Mouse (Mus musculus): Measurements from ENCODE around the gene Olfr314. TPM values are rescaled to one million over a fixed set of nuclear protein-coding genes. Genes with fewer than 3 reads are reported as not detected.

Olfr314 gene
- not detected for total RNA-seq (2023)

GRCm38 (mm10) chr11:58782480-58783089 is at the start of gene Olfr314:
TSS of gene Olfr314 (plus strand) at chr11:58782952.

GRCm38 (mm10) chr11:58738792-58739262 is 43.9 kb upstream of the Olfr314 start, which contains the start of gene Olfr317:
TSS of gene Olfr317 (minus strand) at chr11:58739212.

GRCm38 (mm10) chr11:58752434-58752833 is 30.3 kb upstream of the Olfr314 start, which contains the start of gene Olfr316:
TSS of gene Olfr316 (plus strand) at chr11:58752734.

GRCm38 (mm10) chr11:58772888-58773287 is 9.9 kb upstream of the Olfr314 start, which contains the start of gene Olfr315:
TSS of gene Olfr315 (plus strand) at chr11:58773188.

GRCm38 (mm10) chr11:58801558-58802228 is 18.9 kb downstream of the Olfr314 start, which contains the start of gene Fam183b:
TSS of gene Fam183b (minus strand) at chr11:58801960.

GRCm38 (mm10) chr11:58814700-58815099 is 31.9 kb downstream of the Olfr314 start, which contains the start of gene Olfr313:
TSS of gene Olfr313 (plus strand) at chr11:58815000.

GRCm38 (mm10) chr11:58828937-58829336 is 46.2 kb downstream of the Olfr314 start, which contains the start of gene Olfr312:
TSS of gene Olfr312 (plus strand) at chr11:58829237.

Other genes starting within 250 kb of the Olfr314 start
- gene Olfr330, start 248.1 kb upstream of the Olfr314 start, total RNA-seq (2023): not detected
- not detected for gene Olfr329-ps, start 236.5 kb upstream of the Olfr314 start, total RNA-seq (2023)
- gene Olfr328, start 227.3 kb upstream of the Olfr314 start, total RNA-seq (2023): not detected
- not detected for gene Olfr224, start 212.4 kb upstream of the Olfr314 start, total RNA-seq (2023)
- gene Olfr325, start 205.2 kb upstream of the Olfr314 start, total RNA-seq (2023): not detected
- gene Olfr324, start 187.8 kb upstream of the Olfr314 start, total RNA-seq (2023): not detected
- not detected for gene 2210407C18Rik, start 166.9 kb upstream of the Olfr314 start, total RNA-seq (2023)
- gene Olfr323, start 152.5 kb upstream of the Olfr314 start, total RNA-seq (2023): not detected
- not detected for gene Trim58, start 142.5 kb upstream of the Olfr314 start, total RNA-seq (2023)
- not detected for gene Olfr322, start 124.2 kb upstream of the Olfr314 start, total RNA-seq (2023)
- not detected for gene Olfr320, start 101.9 kb upstream of the Olfr314 start, total RNA-seq (2023)
- gene Olfr319, start 83.8 kb upstream of the Olfr314 start, total RNA-seq (2023): not detected
- under 1 TPM; 0.67 to 0.86 TPM for gene Olfr318, start 58.9 kb upstream of the Olfr314 start, total RNA-seq (2023)
- gene Olfr317, start 43.7 kb upstream of the Olfr314 start, total RNA-seq (2023): not detected
- not detected for gene Olfr316, start 30.2 kb upstream of the Olfr314 start, total RNA-seq (2023)
- not detected for gene Olfr315, start 9.8 kb upstream of the Olfr314 start, total RNA-seq (2023)
- gene Fam183b, start 19.0 kb downstream of the Olfr314 start, total RNA-seq (2023): not detected
- gene Olfr313, start 32.0 kb downstream of the Olfr314 start, total RNA-seq (2023): not detected
- not detected for gene Olfr312, start 46.3 kb downstream of the Olfr314 start, total RNA-seq (2023)
- not detected for gene Olfr311, start 56.3 kb downstream of the Olfr314 start, total RNA-seq (2023)
- 10 to 100 TPM in 1 of 2 experiments, 1 to 10 TPM in 1; 5.7 to 14.9 TPM for gene Gm12258, start 64.2 kb downstream of the Olfr314 start, total RNA-seq (2023)
- gene 2810021J22Rik, start 84.3 kb downstream of the Olfr314 start, total RNA-seq (2023): 10 to 100 TPM in 1 of 2 experiments, 1 to 10 TPM in 1; 8.1 to 10.5 TPM
- gene Zfp39, start 121.3 kb downstream of the Olfr314 start, total RNA-seq (2023): 10 to 100 TPM; 14.8 to 18.2 TPM
- not detected for gene Btnl10, start 135.0 kb downstream of the Olfr314 start, total RNA-seq (2023)
- gene Rnf187, start 156.0 kb downstream of the Olfr314 start, total RNA-seq (2023): 100 to 1,000 TPM; 126 to 142 TPM
- 10 to 100 TPM; 15.2 to 21.8 TPM for gene Hist3h2ba, start 166.0 kb downstream of the Olfr314 start, total RNA-seq (2023)
- 10 to 100 TPM; 60.7 to 79.3 TPM for gene Hist3h2a, start 171.7 kb downstream of the Olfr314 start, total RNA-seq (2023)
- gene Trim17, start 171.7 kb downstream of the Olfr314 start, total RNA-seq (2023): under 1 TPM; 0.21 to 0.35 TPM
- gene Trim11, start 195.1 kb downstream of the Olfr314 start, total RNA-seq (2023): 100 to 1,000 TPM; 115 to 117 TPM